Mouse (Mus musculus): Measurements from ENCODE around the gene Frmd4b. TPM values are rescaled to one million over a fixed set of nuclear protein-coding genes. Genes with fewer than 3 reads are reported as not detected.

Frmd4b gene
- polyA plus RNA-seq, 1 experiment from 2014 or later: 11.1 TPM

DNA sequence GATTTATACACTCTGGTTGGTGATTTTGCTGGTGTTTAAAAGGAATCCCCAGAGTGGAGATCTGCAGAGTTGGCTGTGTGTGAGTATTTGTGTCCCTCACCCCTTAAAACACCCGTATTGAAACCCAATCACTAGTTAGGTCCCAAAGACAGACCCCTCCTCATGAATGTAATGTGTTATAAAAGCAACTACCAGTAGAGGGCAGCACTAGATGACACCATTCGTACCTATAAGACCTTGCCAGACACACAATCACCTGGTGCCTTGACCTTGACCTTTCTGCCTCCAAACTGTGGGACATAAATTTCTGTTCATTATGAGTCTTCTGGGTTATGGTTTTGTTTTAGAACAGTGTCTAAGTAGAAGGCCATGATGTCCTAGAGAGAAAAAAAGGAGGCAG is 96.8 kb downstream of the Frmd4b start:
- no peak overlapping the region for H3K9ac ChIP-seq (replicated peaks; ENCODE audit: low read depth)
- H3K4me1 ChIP-seq (ENCODE audit: insufficient read depth, low read depth, low read length): 0 out of 2 replicates have a peak, but pooled peaks cover 3% of the 10 kb centered on the region
- no peak overlapping the region for H3K27ac ChIP-seq (ENCODE audit: low read length)
- TF ChIP-seq CTCF (IDR thresholded peaks at IDR 0.05) (peak; percentile 63), EP300 (IDR thresholded peaks at IDR 0.05) (no peak)
- 55% methylated on average over 2 of the region's 2 CpGs for WGBS
- ATAC-seq: no peak
- H3K36me3 ChIP-seq (ENCODE audit: insufficient read depth, low read length): no peaks in the 10 kb centered on the region
- H3K4me3 ChIP-seq (ENCODE audit: low read depth, low read length): no peak overlapping the region
- no peaks in the 10 kb centered on the region for H3K27me3 ChIP-seq (replicated peaks; ENCODE audit: insufficient read depth, low read length)
- no peaks in the 10 kb centered on the region for H3K9me3 ChIP-seq (ENCODE audit: low read length)
- no peak for DNase-seq (ENCODE audit: low spot score)
- no peak overlapping the region for H3K4me2 ChIP-seq (replicated peaks; ENCODE audit: low read depth, low read length)

DNA sequence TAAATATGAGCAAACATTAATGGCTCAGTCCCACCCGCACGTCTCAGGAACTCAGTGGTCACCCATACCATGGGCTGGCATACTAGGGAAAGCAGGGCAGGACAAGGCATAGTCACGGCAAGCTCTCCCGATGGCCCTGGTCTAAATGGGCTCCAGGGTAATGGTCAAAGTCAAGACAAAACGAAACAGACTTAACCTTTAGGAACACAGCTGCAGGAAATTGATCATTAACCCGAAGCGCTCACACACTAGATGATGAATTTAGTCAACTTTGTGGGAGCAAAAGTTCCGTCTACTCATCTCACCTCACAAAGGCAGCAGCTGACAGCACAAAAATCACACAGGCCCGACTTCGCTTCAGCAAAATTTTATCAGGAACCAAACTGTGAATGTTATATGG is 97.8 kb downstream of the Frmd4b start:
- TF ChIP-seq EP300 (IDR thresholded peaks at IDR 0.05): no peak
- no peak for TF ChIP-seq CTCF (IDR thresholded peaks at IDR 0.05)
- whole genome bisulfite sequencing: 73% methylated on average over 10 of the region's 10 CpGs

DNA sequence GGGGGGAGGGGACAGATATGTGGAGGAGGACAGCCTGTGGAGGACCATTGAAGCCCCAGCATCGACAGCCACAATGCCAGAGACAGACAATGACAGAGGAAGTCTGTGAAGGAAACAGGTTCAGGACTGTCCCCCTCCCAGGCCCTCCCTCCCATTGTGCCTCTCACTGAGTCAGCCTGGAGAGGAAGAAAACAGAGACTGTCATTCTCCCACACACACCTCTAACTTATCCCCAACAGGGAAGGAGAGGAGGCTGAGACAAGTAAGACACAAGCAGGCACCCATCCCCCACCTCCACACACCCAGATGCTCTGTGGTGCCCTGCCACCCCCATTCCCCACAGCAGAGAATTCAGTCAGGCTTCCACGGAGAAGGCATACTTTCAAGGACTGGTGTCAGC is 98.9 kb downstream of the Frmd4b start:
- Histone ChIP-seq H3K9ac (replicated peaks; ENCODE audit: low read depth) (no peak overlapping the region), H3K9me3 (ENCODE audit: low read length) (no peaks in the 10 kb centered on the region), H3K27ac (ENCODE audit: low read length) (no peak overlapping the region), H3K27me3 (replicated peaks; ENCODE audit: insufficient read depth, low read length) (no peaks in the 10 kb centered on the region), H3K4me3 (ENCODE audit: low read depth, low read length) (no peak overlapping the region), H3K4me2 (replicated peaks; ENCODE audit: low read depth, low read length) (no peak overlapping the region), H3K36me3 (ENCODE audit: insufficient read depth, low read length) (no peaks in the 10 kb centered on the region), H3K4me1 (ENCODE audit: insufficient read depth, low read depth, low read length) (0 out of 2 replicates have a peak, but pooled peaks cover 3% of the 10 kb centered on the region)
- TF ChIP-seq CTCF (IDR thresholded peaks at IDR 0.05) (no peak), EP300 (IDR thresholded peaks at IDR 0.05) (no peak; the same call in 1 of the 2 replicates)
- ATAC-seq: peak; percentile 68
- WGBS: 0% methylated on average over 2 of the region's 2 CpGs
- DNase-seq (ENCODE audit: low spot score): peak; percentile 34

More for the DNA sequence above, 97.8 kb downstream of the Frmd4b start:
- DNase-seq (ENCODE audit: low spot score) (no peak), ATAC-seq (no peak)
- Histone ChIP-seq H3K4me1 (ENCODE audit: insufficient read depth, low read depth, low read length) (0 out of 2 replicates have a peak, but pooled peaks cover 3% of the 10 kb centered on the region), H3K9ac (replicated peaks; ENCODE audit: low read depth) (no peak overlapping the region), H3K4me2 (replicated peaks; ENCODE audit: low read depth, low read length) (no peak overlapping the region), H3K27ac (ENCODE audit: low read length) (no peak overlapping the region), H3K9me3 (ENCODE audit: low read length) (no peaks in the 10 kb centered on the region), H3K4me3 (ENCODE audit: low read depth, low read length) (no peak overlapping the region), H3K36me3 (ENCODE audit: insufficient read depth, low read length) (no peaks in the 10 kb centered on the region), H3K27me3 (replicated peaks; ENCODE audit: insufficient read depth, low read length) (no peaks in the 10 kb centered on the region)

DNA sequence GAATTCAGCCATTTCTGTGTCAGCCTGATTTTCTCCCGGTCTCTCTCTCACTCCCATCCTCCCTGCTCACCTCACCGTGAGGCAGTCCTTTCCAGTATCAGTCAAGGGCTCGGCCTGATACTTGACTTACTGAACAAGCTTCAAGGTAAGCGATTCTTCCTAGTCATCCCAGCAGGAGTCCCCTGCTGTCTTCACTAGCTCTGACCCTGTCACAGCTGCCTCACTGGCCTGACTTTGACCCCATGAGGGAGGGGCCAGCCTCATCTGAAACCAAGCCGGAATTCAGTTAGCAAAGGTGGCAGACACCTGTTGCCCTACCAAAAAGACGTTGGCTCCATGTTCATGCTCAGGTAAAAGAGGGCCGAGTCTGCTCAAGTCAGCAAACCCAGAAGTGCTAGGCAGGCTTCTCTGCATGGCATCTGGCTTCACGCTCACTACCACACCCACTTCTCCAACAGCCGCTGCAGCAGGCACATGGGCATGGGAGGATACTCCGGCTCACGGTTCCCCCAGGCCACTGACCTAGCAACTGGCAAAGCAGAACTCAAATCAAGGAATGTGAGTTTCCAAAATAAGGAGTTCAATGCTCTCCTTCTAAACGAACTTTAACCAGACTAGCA is 99.6 kb downstream of the Frmd4b start:
- H3K27ac ChIP-seq (ENCODE audit: low read length): no peak overlapping the region
- DNase-seq (ENCODE audit: low spot score): no peak
- TF ChIP-seq EP300 (IDR thresholded peaks at IDR 0.05) (no peak), CTCF (IDR thresholded peaks at IDR 0.05) (no peak)
- WGBS: 30% methylated on average over 12 of the region's 12 CpGs
- H3K9ac ChIP-seq (replicated peaks; ENCODE audit: low read depth): no peak overlapping the region
- H3K27me3 ChIP-seq (replicated peaks; ENCODE audit: insufficient read depth, low read length): no peaks in the 10 kb centered on the region
- no peaks in the 10 kb centered on the region for H3K36me3 ChIP-seq (ENCODE audit: insufficient read depth, low read length)
- H3K4me2 ChIP-seq (replicated peaks; ENCODE audit: low read depth, low read length): no peak overlapping the region
- ATAC-seq: 0 out of 2 replicates have a peak, but pooled peaks have one; percentile 27
- no peaks in the 10 kb centered on the region for H3K9me3 ChIP-seq (ENCODE audit: low read length)
- 0 out of 2 replicates have a peak, but pooled peaks cover 3% of the 10 kb centered on the region for H3K4me1 ChIP-seq (ENCODE audit: insufficient read depth, low read depth, low read length)
- no peak overlapping the region for H3K4me3 ChIP-seq (ENCODE audit: low read depth, low read length)

DNA sequence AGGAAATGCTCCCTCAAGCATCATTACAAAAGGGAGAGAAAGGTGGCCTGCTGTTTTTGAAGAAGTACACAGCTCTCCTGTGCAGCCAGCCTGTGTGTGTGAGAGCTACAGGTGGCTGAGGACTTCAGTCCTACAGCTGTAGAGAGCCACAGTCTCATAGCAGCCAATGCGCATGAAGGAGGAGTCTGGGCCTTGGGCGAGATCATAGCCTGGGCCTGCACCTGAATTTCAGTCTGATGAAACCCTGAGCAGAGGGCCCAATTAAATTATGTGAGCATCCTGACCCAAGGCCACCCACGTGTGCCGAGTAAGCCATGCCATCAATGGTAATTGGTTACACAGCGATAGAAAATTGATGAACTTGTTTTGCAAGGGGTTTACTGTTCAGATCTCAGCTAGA is 100.4 kb downstream of the Frmd4b start:
- TF ChIP-seq CTCF (IDR thresholded peaks at IDR 0.05) (no peak), EP300 (IDR thresholded peaks at IDR 0.05) (no peak)
- 0 out of 2 replicates have a peak, but pooled peaks cover 3% of the 10 kb centered on the region for H3K4me1 ChIP-seq (ENCODE audit: insufficient read depth, low read depth, low read length)
- WGBS: 85% methylated on average over 5 of the region's 5 CpGs
- H3K27ac ChIP-seq (ENCODE audit: low read length): no peak overlapping the region
- no peak overlapping the region for H3K9ac ChIP-seq (replicated peaks; ENCODE audit: low read depth)
- H3K36me3 ChIP-seq (ENCODE audit: insufficient read depth, low read length): no peaks in the 10 kb centered on the region
- H3K4me2 ChIP-seq (replicated peaks; ENCODE audit: low read depth, low read length): no peak overlapping the region
- no peaks in the 10 kb centered on the region for H3K9me3 ChIP-seq (ENCODE audit: low read length)
- no peaks in the 10 kb centered on the region for H3K27me3 ChIP-seq (replicated peaks; ENCODE audit: insufficient read depth, low read length)
- DNase-seq (ENCODE audit: low spot score) (no peak), ATAC-seq (no peak)
- no peak overlapping the region for H3K4me3 ChIP-seq (ENCODE audit: low read depth, low read length)

DNA sequence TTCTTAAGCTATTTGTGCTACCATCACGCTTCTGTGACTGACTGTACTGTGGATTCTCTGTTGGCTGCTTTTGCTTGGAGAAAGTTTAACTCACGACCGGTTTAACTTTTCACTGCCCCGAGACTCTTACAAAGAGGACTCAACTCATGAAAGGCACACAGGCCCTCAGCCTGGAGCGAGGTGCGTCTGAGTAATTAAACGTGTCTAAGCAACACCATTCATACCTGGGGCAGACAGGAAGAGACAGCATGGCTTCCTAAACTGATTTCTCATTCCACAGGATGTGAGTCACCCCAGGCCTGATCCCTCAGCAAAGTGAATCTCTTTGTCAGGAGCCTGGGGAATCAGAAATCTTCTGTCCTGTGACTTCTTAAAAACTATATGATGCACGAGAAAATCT is 106.6 kb downstream of the Frmd4b start:
- 43% methylated on average over 8 of the region's 8 CpGs for WGBS
- no peaks in the 10 kb centered on the region for H3K27me3 ChIP-seq (replicated peaks; ENCODE audit: insufficient read depth, low read length)
- no peaks in the 10 kb centered on the region; the same call in 1 of the 2 replicates for H3K4me1 ChIP-seq (ENCODE audit: insufficient read depth, low read depth, low read length)
- ATAC-seq (no peak), DNase-seq (ENCODE audit: low spot score) (no peak)
- no peaks in the 10 kb centered on the region for H3K9me3 ChIP-seq (ENCODE audit: low read length)
- H3K4me2 ChIP-seq (replicated peaks; ENCODE audit: low read depth, low read length): no peak overlapping the region
- H3K9ac ChIP-seq (replicated peaks; ENCODE audit: low read depth): no peak overlapping the region
- H3K4me3 ChIP-seq (ENCODE audit: low read depth, low read length): no peak overlapping the region
- H3K36me3 ChIP-seq (ENCODE audit: insufficient read depth, low read length): no peaks in the 10 kb centered on the region
- TF ChIP-seq EP300 (IDR thresholded peaks at IDR 0.05) (no peak), CTCF (IDR thresholded peaks at IDR 0.05) (no peak)
- no peak overlapping the region for H3K27ac ChIP-seq (ENCODE audit: low read length)

All from lung, postnatal 0 days (tissue).